Mouse (Mus musculus) stomach, postnatal 0 days (tissue): ENCODE measurements around the gene Rps28.

Experiments used
- CTCF ChIP-seq: IDR thresholded peaks from 2 replicates; pipeline ENCODE4 v1.5.1; 2016; ENCODE audit warnings: antibody characterized with exemption, low read depth, mild to moderate bottlenecking, moderate library complexity
- EP300 ChIP-seq: optimal IDR thresholded peaks from 2 replicates; pipeline ENCODE3; 2016; ENCODE audit warnings: antibody characterized with exemption

DNA sequence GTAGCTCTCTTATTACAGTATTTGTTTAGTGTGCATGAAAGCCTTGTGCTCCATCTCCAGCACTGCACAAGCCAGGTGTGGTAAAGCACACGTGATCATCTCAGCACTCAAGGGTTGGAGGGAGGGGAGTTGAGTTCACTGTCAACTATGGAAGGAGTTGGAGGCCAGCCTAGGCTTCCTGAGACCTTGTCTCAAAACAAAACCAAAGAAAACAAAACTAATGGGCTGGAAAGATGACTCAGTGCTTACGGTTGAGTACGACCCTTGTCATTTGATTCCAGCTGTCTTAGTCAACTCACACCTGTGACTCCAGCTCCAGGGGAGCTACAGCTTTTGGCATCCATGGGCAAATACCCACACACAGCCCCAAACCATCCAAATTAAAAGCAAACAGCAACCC lies 11.9 kb downstream of the Rps28 start:
- TF ChIP-seq EP300, result no peak
- no peak for TF ChIP-seq CTCF
